Mouse (Mus musculus): ENCODE measurements around the gene Obp1b.
"Not testable (repeated sequence)": the region's sequence is repeated elsewhere in the genome, so short reads cannot be mapped to it uniquely, and the experiment has no call there.

Gene Obp1b

DNA sequence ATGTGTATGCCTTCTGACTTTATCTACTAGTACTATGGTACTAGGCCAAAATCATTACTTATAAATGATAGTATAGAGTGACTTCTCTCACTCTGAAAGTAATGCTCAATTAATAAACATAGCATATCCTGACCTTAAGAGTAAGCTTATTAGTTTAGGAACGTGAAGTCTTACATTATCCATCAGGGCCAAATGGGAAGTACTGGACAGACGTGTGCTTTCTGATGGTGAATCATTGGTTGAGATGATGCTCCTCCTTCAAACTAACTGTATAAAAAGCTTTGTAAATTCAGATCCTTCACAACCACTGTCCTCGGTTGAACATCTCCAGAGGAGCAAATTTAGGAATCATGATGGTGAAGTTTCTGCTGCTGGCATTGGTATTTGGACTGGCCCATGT is at the start of gene Obp1b:
Obp1b (plus strand) TSS at position 301 of the 400 bp plus-strand sequence.
- DNase-seq (ENCODE audit: low spot score in 2 of 2): not testable (repeated sequence)

DNA sequence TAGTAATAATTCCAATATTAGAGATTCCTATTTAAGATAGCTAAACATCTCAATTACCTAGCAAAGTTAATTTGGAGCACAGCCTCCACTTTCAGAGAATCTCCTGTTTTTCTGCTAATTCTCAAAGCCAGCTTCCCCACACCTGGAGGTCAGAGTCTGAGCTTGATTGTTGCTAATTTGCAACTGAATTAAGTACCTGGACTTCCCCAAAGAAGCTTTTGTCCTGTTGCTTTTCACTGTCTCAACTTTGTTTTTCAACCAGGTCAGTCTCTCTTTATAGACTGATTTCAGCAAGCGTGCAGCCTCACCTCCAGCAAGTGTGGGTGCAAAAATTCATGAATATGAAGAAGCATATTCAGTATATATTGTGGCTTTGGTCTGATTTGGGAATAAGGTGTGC is 15.6 kb downstream of the Obp1b start:
- DNase-seq (ENCODE audit: low spot score in 2 of 2): not testable (repeated sequence)

DNA sequence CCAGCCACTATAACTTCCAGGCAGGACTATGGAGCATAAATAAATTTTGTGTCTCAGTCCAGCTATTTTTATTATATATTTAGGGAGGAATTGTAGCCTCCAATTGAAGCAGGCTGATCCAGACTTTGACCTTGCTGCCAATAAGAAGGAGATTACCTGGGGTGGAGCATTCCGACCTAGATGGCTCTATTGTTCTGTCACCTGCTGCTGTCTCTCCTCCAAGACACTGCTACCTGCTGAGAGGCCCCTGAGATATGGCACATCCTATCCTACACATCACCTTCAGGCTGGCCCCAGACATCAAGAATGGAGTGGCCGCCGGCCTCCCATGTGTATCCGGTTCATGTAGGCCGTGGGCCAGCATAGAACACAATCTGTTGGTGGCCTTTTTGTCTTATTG is 16.3 kb downstream of the Obp1b start:
- DNase-seq (ENCODE audit: low spot score in 2 of 2): no peak

Data from cerebellum, postnatal 4 days (tissue).